Mouse (Mus musculus) midbrain, embryonic 13.5 days (tissue): ENCODE data around the gene Wipf3. TPM values are rescaled to one million over a fixed set of nuclear protein-coding genes. Genes with fewer than 3 reads are reported as not detected.

ENCODE experiments used
- ATAC-seq: fragments of 200-750 bp; cut with Nextera tagmentation; 2 replicates; pipeline ENCODE4 v1.8.0; 2017; ENCODE audit warnings: mild to moderate bottlenecking, moderate TSS enrichment, moderate library complexity
- H3K27ac ChIP-seq: fragments of 300-500 bp; sonication (generic); 2 replicates; pipeline ENCODE4 v1.5.1; 2015; ENCODE audit warnings: inconsistent platforms, mild to moderate bottlenecking, moderate library complexity
- H3K27me3 ChIP-seq: fragments of 300-500 bp; sonication (generic); 2 replicates; pipeline ENCODE4 v1.6.1; 2015; ENCODE audit warnings: mild to moderate bottlenecking, inconsistent platforms
- H3K36me3 ChIP-seq: fragments of 300-500 bp; sonication (generic); 2 replicates; pipeline ENCODE4 v1.6.1; 2015; ENCODE audit warnings: mild to moderate bottlenecking, inconsistent platforms
- H3K4me1 ChIP-seq: fragments of 300-500 bp; sonication (generic); replicated peaks from 2 replicates; pipeline ENCODE4 v1.6.1; 2015; ENCODE audit warnings: inconsistent platforms
- H3K4me2 ChIP-seq: fragments of 300-500 bp; sonication (generic); replicated peaks from 2 replicates; pipeline ENCODE4 v1.6.1; 2015; ENCODE audit warnings: moderate library complexity, mild to moderate bottlenecking, inconsistent platforms
- H3K4me3 ChIP-seq: fragments of 300-500 bp; sonication (generic); replicated peaks from 2 replicates; pipeline ENCODE4 v1.5.1; 2015; ENCODE audit warnings: mild to moderate bottlenecking, inconsistent platforms
- H3K9ac ChIP-seq: fragments of 300-500 bp; sonication (generic); replicated peaks from 2 replicates; pipeline ENCODE4 v1.6.1; 2015; ENCODE audit warnings: mild to moderate bottlenecking, inconsistent platforms
- H3K9me3 ChIP-seq: fragments of 300-500 bp; sonication (generic); 2 replicates; pipeline ENCODE4 v1.6.1; 2016; ENCODE audit warnings: mild to moderate bottlenecking, inconsistent platforms
- WGBS: fragments of 180-500 bp; shearing (Covaris S2); methylation state at CpG from one replicate; pipeline ENCODE4 v1.1.7; 2015; 5-methylcytosine and 5-hydroxymethylcytosine counted together
- polyA plus RNA-seq: library from polyadenylated mRNA; unstranded; fragments of >200 nt; fragmentation: Nextera tagmentation; extraction: Ambion mirVana; gene quantifications from 2 replicates; pipeline ENCODE4 v1.2.1, GENCODE M21; 2015

The Wipf3 gene
- polyA plus RNA-seq, 1 experiment from 2014 or later: 3.0 TPM

DNA sequence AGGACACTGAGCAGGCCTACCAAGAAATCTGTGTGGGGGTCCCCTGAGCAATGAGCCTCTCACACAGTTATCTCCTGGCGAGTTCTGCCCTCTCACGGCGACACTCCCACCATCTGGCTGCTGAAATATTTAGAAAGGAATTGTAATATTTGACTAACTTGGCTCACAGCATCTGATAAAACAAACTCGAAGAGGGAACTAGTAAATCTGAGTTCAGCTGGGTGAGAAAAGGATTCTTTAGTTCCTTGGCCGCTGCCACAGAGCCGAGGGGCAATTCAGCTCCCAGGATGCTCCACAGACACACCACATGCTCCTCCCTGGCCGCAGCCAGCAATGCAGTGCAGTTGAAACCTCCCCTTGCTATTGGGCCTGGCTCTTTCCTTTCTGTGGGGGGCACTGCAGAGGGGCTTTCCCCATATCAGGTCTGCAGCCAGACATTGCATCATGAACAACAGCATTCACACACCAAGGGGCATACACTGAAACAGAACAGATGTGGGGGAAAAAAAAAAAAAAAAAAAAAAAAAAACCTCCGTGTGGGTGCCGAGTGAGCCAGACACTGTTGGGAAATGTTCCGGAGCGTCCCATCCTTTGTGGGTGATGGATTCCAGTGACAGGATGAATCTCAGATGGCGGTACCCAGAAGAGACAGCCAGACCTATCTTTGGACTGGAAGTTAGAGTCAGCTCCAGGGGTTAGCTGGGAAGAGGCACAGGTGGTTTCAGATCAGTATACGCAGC, 3.6 kb downstream of the Wipf3 start:
- Histone ChIP-seq H3K4me1 (peaks cover 37% of the 10 kb centered on the region), H3K4me2 (no peak overlapping the region), H3K4me3 (no peak overlapping the region), H3K27ac (no peak overlapping the region), H3K9me3 (no peaks in the 10 kb centered on the region), H3K27me3 (peaks cover 23% of the 10 kb centered on the region), H3K9ac (no peak overlapping the region), H3K36me3 (no peaks in the 10 kb centered on the region)
- 70% methylated on average over 13 of the region's 13 CpGs for WGBS
- ATAC-seq: no peak

GRCm38 (mm10) chr6:54434171-54434570, 4.8 kb downstream of the Wipf3 start:
- Histone ChIP-seq H3K9me3 (no peaks in the 10 kb centered on the region), H3K27ac (no peak overlapping the region; the same call in 1 of the 2 replicates), H3K4me3 (no peak overlapping the region), H3K4me2 (no peak overlapping the region), H3K27me3 (peaks cover 16% of the 10 kb centered on the region), H3K36me3 (no peaks in the 10 kb centered on the region), H3K4me1 (peaks cover 37% of the 10 kb centered on the region), H3K9ac (no peak overlapping the region)
- 40% methylated on average over 2 of the region's 2 CpGs for WGBS
- no peak for ATAC-seq

GRCm38 (mm10) chr6:54435663-54436062, 6.3 kb downstream of the Wipf3 start:
- ATAC-seq: no peak
- no peak overlapping the region for H3K9ac ChIP-seq

DNA sequence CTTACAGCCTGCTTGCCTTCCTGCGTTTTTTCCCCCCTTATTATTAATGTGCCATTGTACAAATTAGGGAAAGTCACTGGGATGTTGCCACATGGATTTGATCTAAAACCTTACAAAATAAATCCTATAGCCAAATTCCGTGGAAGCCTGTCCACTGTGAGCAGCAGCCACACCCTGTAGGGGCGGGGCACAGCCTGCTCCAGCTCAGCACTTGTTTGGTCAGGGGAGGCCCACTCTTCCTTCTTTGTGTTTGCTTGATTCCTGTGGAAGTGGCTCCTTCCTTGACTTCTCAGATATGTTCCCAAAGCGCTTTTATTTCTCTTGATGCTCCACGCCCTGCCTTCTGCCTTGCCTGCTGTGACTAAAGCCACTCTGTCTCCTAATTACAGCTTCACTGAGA, 6.9 kb downstream of the Wipf3 start:
- ATAC-seq: no peak
- no peak overlapping the region for H3K4me3 ChIP-seq
- peaks cover 5% of the 10 kb centered on the region; the same call in 1 of the 2 replicates for H3K27me3 ChIP-seq
- WGBS: 81% methylated on average over 5 of the region's 5 CpGs
- H3K27ac ChIP-seq: no peak overlapping the region
- peaks cover 29% of the 10 kb centered on the region for H3K4me1 ChIP-seq
- H3K9ac ChIP-seq: no peak overlapping the region
- no peaks in the 10 kb centered on the region for H3K9me3 ChIP-seq
- H3K4me2 ChIP-seq: no peak overlapping the region
- H3K36me3 ChIP-seq: no peaks in the 10 kb centered on the region

More at GRCm38 (mm10) chr6:54435663-54436062, 6.3 kb downstream of the Wipf3 start:
- Histone ChIP-seq H3K27me3 (peaks cover 11% of the 10 kb centered on the region), H3K4me1 (peaks cover 29% of the 10 kb centered on the region), H3K9me3 (no peaks in the 10 kb centered on the region), H3K4me3 (no peak overlapping the region), H3K4me2 (no peak overlapping the region), H3K27ac (no peak overlapping the region), H3K36me3 (no peaks in the 10 kb centered on the region)
- 42% methylated on average over 7 of the region's 7 CpGs for WGBS

- no peak overlapping the region for H3K4me3 ChIP-seq
- peaks cover 14% of the 10 kb centered on the region for H3K4me1 ChIP-seq
- H3K36me3 ChIP-seq: no peaks in the 10 kb centered on the region
- H3K27ac ChIP-seq: no peak overlapping the region
- no peak overlapping the region for H3K4me2 ChIP-seq
- H3K9ac ChIP-seq: no peak overlapping the region
- no peaks in the 10 kb centered on the region for H3K27me3 ChIP-seq
- H3K9me3 ChIP-seq: no peaks in the 10 kb centered on the region
- no peak for ATAC-seq
- 83% methylated on average over 4 of the region's 4 CpGs for WGBS
Observed at GRCm38 (mm10) chr6:54438510-54438909, 9.1 kb downstream of the Wipf3 start.

DNA sequence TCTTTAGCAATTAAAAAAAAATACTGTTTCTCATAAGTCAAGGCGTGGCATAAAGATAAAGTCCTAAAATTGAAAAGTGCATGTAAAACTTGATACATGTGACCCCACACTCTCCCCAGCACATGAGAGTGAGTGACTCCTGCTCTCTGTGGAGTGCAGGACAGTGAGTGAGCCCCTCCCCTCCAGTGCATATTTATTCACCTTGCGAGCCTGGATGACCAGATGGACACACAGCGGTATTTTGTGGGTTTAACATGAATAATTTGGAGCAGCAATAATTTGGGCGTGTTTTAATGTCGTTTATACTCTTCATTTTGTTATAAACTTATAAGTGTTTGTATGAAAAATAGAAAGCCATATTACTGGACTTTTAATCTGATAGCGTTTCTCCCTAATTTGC, 11.3 kb downstream of the Wipf3 start:
- H3K36me3 ChIP-seq: no peaks in the 10 kb centered on the region
- 0 out of 2 replicates have a peak, but pooled peaks cover 11% of the 10 kb centered on the region for H3K4me1 ChIP-seq
- no peaks in the 10 kb centered on the region for H3K27me3 ChIP-seq
- no peaks in the 10 kb centered on the region for H3K9me3 ChIP-seq
- no peak overlapping the region for H3K4me2 ChIP-seq
- H3K4me3 ChIP-seq: no peak overlapping the region
- WGBS: 96% methylated on average over 6 of the region's 6 CpGs
- no peak overlapping the region for H3K27ac ChIP-seq
- no peak overlapping the region for H3K9ac ChIP-seq
- ATAC-seq: no peak

GRCm38 (mm10) chr6:54443657-54444056, 14.3 kb downstream of the Wipf3 start:
- no peak overlapping the region for H3K27ac ChIP-seq
- no peak overlapping the region for H3K9ac ChIP-seq
- no peaks in the 10 kb centered on the region for H3K36me3 ChIP-seq
- H3K4me2 ChIP-seq: no peak overlapping the region
- no peak overlapping the region for H3K4me3 ChIP-seq
- ATAC-seq: no peak
- H3K4me1 ChIP-seq: 0 out of 2 replicates have a peak, but pooled peaks cover 7% of the 10 kb centered on the region
- H3K27me3 ChIP-seq: no peaks in the 10 kb centered on the region
- 84% methylated on average over 4 of the region's 4 CpGs for WGBS
- H3K9me3 ChIP-seq: no peaks in the 10 kb centered on the region

DNA sequence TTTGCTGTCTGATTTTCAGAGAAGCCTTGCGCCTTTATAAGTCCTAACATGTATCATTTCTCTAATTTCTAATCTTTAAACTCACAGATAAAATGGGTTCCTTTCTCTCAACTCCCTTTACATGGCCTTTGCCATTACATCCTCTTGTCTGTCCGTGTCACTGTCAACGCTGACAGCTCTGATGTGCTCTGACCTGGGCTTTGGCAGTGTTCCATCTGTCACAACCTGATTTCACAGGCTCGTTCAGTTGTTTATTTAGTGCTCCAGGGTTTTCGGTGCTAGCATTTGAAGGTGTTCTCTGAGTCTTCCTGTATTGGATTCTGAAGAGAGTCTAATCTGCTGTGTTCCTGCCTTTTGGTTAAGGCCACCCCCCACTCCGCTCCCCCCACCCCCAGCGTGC, 14.7 kb downstream of the Wipf3 start:
- Histone ChIP-seq H3K4me1 (0 out of 2 replicates have a peak, but pooled peaks cover 7% of the 10 kb centered on the region), H3K27ac (no peak overlapping the region), H3K36me3 (no peaks in the 10 kb centered on the region), H3K4me2 (no peak overlapping the region), H3K9me3 (no peaks in the 10 kb centered on the region), H3K27me3 (no peaks in the 10 kb centered on the region), H3K9ac (no peak overlapping the region), H3K4me3 (no peak overlapping the region)
- ATAC-seq: no peak
- 72% methylated on average over 7 of the region's 7 CpGs for WGBS

GRCm38 (mm10) chr6:54445249-54445818, 15.9 kb downstream of the Wipf3 start:
- ATAC-seq: no peak
- no peak overlapping the region for H3K4me3 ChIP-seq
- no peaks in the 10 kb centered on the region for H3K27me3 ChIP-seq
- WGBS: 90% methylated on average over 7 of the region's 7 CpGs
- H3K9ac ChIP-seq: no peak overlapping the region
- no peaks in the 10 kb centered on the region for H3K36me3 ChIP-seq
- H3K4me1 ChIP-seq: peaks cover 10% of the 10 kb centered on the region; the same call in 1 of the 2 replicates
- no peaks in the 10 kb centered on the region for H3K9me3 ChIP-seq
- no peak overlapping the region for H3K27ac ChIP-seq
- no peak overlapping the region for H3K4me2 ChIP-seq

DNA sequence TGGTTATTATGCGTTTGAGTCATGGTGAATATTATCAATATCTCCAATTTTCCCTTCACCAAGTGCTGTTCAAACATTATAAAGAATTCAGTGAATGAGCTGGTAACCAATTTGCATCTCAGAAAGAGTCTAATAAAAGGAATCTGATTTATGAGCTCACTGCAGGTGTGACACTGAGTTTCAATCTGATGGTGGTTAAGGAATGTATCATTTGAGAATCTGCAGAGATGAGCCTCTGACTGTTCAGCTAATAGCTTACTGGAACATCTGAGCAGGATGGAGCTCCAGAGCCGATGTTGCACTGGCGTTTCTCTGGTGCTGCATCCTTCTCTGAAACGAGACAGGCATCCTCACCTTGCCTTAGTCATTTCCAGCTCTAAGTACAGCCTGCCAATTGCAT, 17.9 kb downstream of the Wipf3 start:
- H3K9me3 ChIP-seq: no peaks in the 10 kb centered on the region
- H3K36me3 ChIP-seq: no peaks in the 10 kb centered on the region
- no peaks in the 10 kb centered on the region for H3K27me3 ChIP-seq
- ATAC-seq: no peak
- 82% methylated on average over 4 of the region's 4 CpGs for WGBS
- H3K4me1 ChIP-seq: peaks cover 10% of the 10 kb centered on the region; the same call in 1 of the 2 replicates
- H3K27ac ChIP-seq: no peak overlapping the region
- no peak overlapping the region for H3K4me2 ChIP-seq
- no peak overlapping the region for H3K9ac ChIP-seq
- H3K4me3 ChIP-seq: no peak overlapping the region

- Histone ChIP-seq H3K27ac (no peak overlapping the region), H3K27me3 (no peaks in the 10 kb centered on the region), H3K4me1 (peaks cover 12% of the 10 kb centered on the region; the same call in 1 of the 2 replicates), H3K4me2 (no peak overlapping the region), H3K36me3 (no peaks in the 10 kb centered on the region), H3K9ac (no peak overlapping the region), H3K9me3 (no peaks in the 10 kb centered on the region), H3K4me3 (no peak overlapping the region)
- ATAC-seq: no peak
- WGBS: 59% methylated on average over 7 of the region's 7 CpGs
Observed at GRCm38 (mm10) chr6:54459661-54460060, 30.3 kb downstream of the Wipf3 start.

DNA sequence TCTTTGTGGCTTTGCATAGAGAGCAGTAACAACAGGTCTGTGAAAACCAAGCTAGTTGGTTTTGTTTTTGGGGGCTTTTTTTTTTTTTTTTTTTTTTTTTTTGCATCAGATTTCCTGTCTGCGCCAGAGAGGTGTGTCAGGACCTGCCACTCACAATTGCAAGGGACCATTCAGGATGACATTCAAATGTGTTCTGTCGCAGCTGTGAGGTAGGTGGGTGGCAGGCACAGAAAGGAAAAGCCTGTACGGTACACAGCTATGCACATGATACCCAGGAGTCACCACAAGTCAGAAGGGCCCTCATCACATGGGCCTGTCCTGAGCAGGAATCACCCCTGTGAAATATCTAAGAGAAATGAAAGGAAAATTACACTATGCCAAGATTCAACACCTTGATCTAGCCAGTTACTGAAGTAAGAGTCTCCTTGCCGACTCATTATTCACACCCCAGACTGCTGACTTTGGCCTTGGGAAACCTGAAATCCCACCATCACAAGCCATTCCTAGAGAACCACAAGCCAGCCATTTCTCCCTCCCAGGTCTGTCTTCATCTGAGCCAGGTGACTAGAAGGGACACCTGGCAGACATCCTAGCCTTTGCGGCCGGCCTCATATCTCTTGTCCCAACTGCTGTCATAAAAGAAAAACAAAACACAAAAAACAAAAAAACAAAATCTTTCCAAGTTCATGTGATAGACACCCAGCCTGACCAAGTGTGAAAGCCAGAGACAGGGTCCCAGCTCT, 30.9 kb downstream of the Wipf3 start:
- WGBS: 72% methylated on average over 6 of the region's 6 CpGs
- H3K9me3 ChIP-seq: no peaks in the 10 kb centered on the region
- H3K36me3 ChIP-seq: no peaks in the 10 kb centered on the region
- H3K4me1 ChIP-seq: peaks cover 12% of the 10 kb centered on the region; the same call in 1 of the 2 replicates
- no peak overlapping the region for H3K4me2 ChIP-seq
- H3K4me3 ChIP-seq: no peak overlapping the region
- H3K9ac ChIP-seq: no peak overlapping the region
- no peaks in the 10 kb centered on the region for H3K27me3 ChIP-seq
- no peak for ATAC-seq
- no peak overlapping the region for H3K27ac ChIP-seq
